In the genomic region with DNA sequence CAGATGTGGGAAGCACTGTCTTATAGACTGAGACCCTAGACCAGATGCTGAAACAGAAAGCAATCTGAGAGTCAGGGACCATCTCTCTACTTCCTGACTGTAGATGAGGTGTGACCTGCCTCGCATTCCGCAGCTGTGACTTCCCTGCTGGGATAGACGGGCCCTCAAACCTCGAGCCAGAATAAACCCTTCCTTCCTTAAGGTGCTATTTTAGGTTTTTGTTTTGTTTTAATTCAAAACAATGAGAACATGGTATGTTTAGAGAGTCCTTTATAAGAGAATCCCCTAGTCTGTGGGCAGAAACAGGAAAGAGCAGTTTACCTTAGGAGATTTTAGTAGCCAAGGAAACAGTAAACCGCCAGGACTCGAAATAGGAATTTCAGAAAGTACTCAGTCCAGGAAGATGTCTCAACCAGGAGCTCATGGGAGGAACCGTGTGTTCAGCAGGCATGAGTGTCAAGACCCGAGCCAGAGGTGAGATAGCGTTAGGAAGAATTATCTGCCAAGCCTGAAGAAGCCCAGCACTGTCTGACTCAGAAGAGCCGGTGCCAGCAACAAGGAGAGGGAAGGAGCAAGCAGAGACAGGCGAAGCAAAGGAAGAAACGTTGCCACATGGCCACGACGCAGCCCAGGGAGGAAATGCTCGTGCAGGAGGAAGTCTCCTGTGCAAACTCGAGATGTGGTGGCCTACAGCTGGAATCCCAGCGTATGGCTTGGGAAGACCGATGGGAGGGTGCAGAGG, we compare ENCODE assay signal across 11 mouse cellular contexts. TPM values are rescaled to one million over a fixed set of nuclear protein-coding genes. Genes with fewer than 3 reads are reported as not detected.
DNase-seq lines count a peak whose midpoint lies in the region; ATAC-seq and TF ChIP-seq lines count a peak whose summit lies in the region.
"Had no signal": no experiment of that assay in that cellular context is flagged by ENCODE, and none has a peak within 500 bp of the region (broad histone marks: within the 10 kb centered on the region; RNA-seq: fewer than 3 reads in every experiment).

No protein-coding gene starts in this region.

- 54% methylated on average over 18 of the region's 18 CpGs for WGBS in embryonic facial prominence, embryonic 14.5 days
- 77% methylated on average over 18 of the region's 18 CpGs for WGBS in embryonic facial prominence, embryonic 10.5 days
- 42% methylated on average over 18 of the region's 18 CpGs for WGBS in liver, embryonic 11.5 days
- WGBS in liver, postnatal 0 days (ENCODE audit: insufficient replicate concordance): 37% methylated on average over 18 of the region's 18 CpGs
- 54% methylated on average over 18 of the region's 18 CpGs for WGBS in stomach, embryonic 16.5 days

- H3K9me3 ChIP-seq in embryonic facial prominence, embryonic 14.5 days (ENCODE audit: control insufficient read depth, low read length): no peaks in the 10 kb centered on the region
- no peaks in the 10 kb centered on the region for H3K9me3 ChIP-seq in embryonic facial prominence, embryonic 10.5 days
- H3K9me3 ChIP-seq in liver, embryonic 11.5 days (ENCODE audit: control insufficient read depth, low read length): no peaks in the 10 kb centered on the region
- H3K9me3 ChIP-seq in liver, postnatal 0 days (ENCODE audit: low read length): no peaks in the 10 kb centered on the region
- no peaks in the 10 kb centered on the region for H3K9me3 ChIP-seq in stomach, embryonic 16.5 days (replicated peaks; ENCODE audit: control insufficient read depth, low read length)

- peak; percentile 66 for ATAC-seq in embryonic facial prominence, embryonic 14.5 days (ENCODE audit: low read depth)
- ATAC-seq in liver, embryonic 11.5 days (replicated peaks; ENCODE audit: low FRiP score): no peak
- no peak for ATAC-seq in liver, postnatal 0 days
- ATAC-seq in stomach, embryonic 16.5 days (ENCODE audit: insufficient read depth, low FRiP score): no peak

- H3K27me3 ChIP-seq in embryonic facial prominence, embryonic 14.5 days (replicated peaks; ENCODE audit: control insufficient read depth, insufficient read depth, low read length): no peaks in the 10 kb centered on the region
- no peaks in the 10 kb centered on the region for H3K27me3 ChIP-seq in embryonic facial prominence, embryonic 10.5 days (replicated peaks; ENCODE audit: low read depth, poor library complexity, severe bottlenecking)
- H3K27me3 ChIP-seq in liver, embryonic 11.5 days (replicated peaks; ENCODE audit: control insufficient read depth, insufficient read depth, low read length): no peaks in the 10 kb centered on the region
- no peaks in the 10 kb centered on the region for H3K27me3 ChIP-seq in liver, postnatal 0 days (ENCODE audit: insufficient read depth, low read length)
- H3K27me3 ChIP-seq in stomach, embryonic 16.5 days (ENCODE audit: control insufficient read depth, insufficient read depth, low read length): no peaks in the 10 kb centered on the region

- no peaks in the 10 kb centered on the region; the same call in 1 of the 2 replicates for H3K4me1 ChIP-seq in embryonic facial prominence, embryonic 14.5 days (ENCODE audit: control insufficient read depth, insufficient read depth, low read length)
- H3K4me1 ChIP-seq in embryonic facial prominence, embryonic 10.5 days: 0 out of 2 replicates have a peak, but pooled peaks cover 3% of the 10 kb centered on the region
- no peaks in the 10 kb centered on the region for H3K4me1 ChIP-seq in liver, embryonic 11.5 days (replicated peaks; ENCODE audit: control insufficient read depth, insufficient read depth, low read length)
- peaks cover 12% of the 10 kb centered on the region for H3K4me1 ChIP-seq in liver, postnatal 0 days (ENCODE audit: insufficient read depth)
- no peaks in the 10 kb centered on the region for H3K4me1 ChIP-seq in stomach, embryonic 16.5 days (ENCODE audit: control insufficient read depth, insufficient read depth, low read length)

- H3K4me2 ChIP-seq in embryonic facial prominence, embryonic 14.5 days (ENCODE audit: low read depth, low read length): no peak overlapping the region
- H3K4me2 ChIP-seq in liver, embryonic 11.5 days: no peak overlapping the region
- H3K4me2 ChIP-seq in liver, postnatal 0 days (ENCODE audit: low read depth, low read length): no peak overlapping the region
- H3K4me2 ChIP-seq in stomach, embryonic 16.5 days (ENCODE audit: low read depth, low read length): no peak overlapping the region
- H3K4me2 ChIP-seq: midbrain, embryonic 11.5 days had no signal

- H3K9ac ChIP-seq in embryonic facial prominence, embryonic 14.5 days (ENCODE audit: low read depth, low read length): no peak overlapping the region
- no peak overlapping the region for H3K9ac ChIP-seq in liver, embryonic 11.5 days (ENCODE audit: low read depth, low read length)
- no peak overlapping the region for H3K9ac ChIP-seq in liver, postnatal 0 days (replicated peaks)
- H3K9ac ChIP-seq in stomach, embryonic 16.5 days (ENCODE audit: low read length): no peak overlapping the region

- peak; percentile 34 for DNase-seq in embryonic facial prominence, embryonic 14.5 days (ENCODE audit: low spot score)
- DNase-seq in embryonic facial prominence, embryonic 10.5 days (ENCODE audit: low spot score): no peak
- peak; percentile 24 for DNase-seq in liver
- DNase-seq in liver, embryonic 11.5 days (ENCODE audit: low spot score): no peak
- peak; percentile 32 for DNase-seq in liver, postnatal 0 days
- DNase-seq in ovary, adult 18-20 months (ENCODE audit: low spot score): no peak
- DNase-seq in ovary, postnatal 36 days (ENCODE audit: low spot score): no peak
- DNase-seq: kidney, adult 8-10 months had no signal

- no peak for TF ChIP-seq CTCF in liver, postnatal 0 days (IDR thresholded peaks at IDR 0.05; ENCODE audit: low read depth)

- no peak overlapping the region for H3K4me3 ChIP-seq in embryonic facial prominence, embryonic 14.5 days (ENCODE audit: low read depth, low read length)
- H3K4me3 ChIP-seq in embryonic facial prominence, embryonic 10.5 days: no peak overlapping the region
- H3K4me3 ChIP-seq in liver, embryonic 11.5 days (ENCODE audit: low read depth, low read length): no peak overlapping the region
- no peak overlapping the region for H3K4me3 ChIP-seq in liver, postnatal 0 days (ENCODE audit: low read depth, low read length)
- no peak overlapping the region for H3K4me3 ChIP-seq in stomach, embryonic 16.5 days (replicated peaks; ENCODE audit: low read length)

- TF ChIP-seq EP300 in liver, postnatal 0 days (IDR thresholded peaks at IDR 0.05; ENCODE audit: low read depth): no peak

- H3K27ac ChIP-seq in embryonic facial prominence, embryonic 14.5 days (replicated peaks; ENCODE audit: low read depth, low read length): no peak overlapping the region
- no peak overlapping the region for H3K27ac ChIP-seq in embryonic facial prominence, embryonic 10.5 days (replicated peaks)
- H3K27ac ChIP-seq in liver, embryonic 11.5 days (ENCODE audit: low read depth, low read length): no peak overlapping the region
- peak overlapping the region; percentile 48; the same call in 1 of the 2 replicates for H3K27ac ChIP-seq in liver, postnatal 0 days (ENCODE audit: low read depth)
- peak overlapping the region; percentile 53; the same call in 1 of the 2 replicates for H3K27ac ChIP-seq in stomach, embryonic 16.5 days (ENCODE audit: low read length)

- no peaks in the 10 kb centered on the region for H3K36me3 ChIP-seq in embryonic facial prominence, embryonic 14.5 days (ENCODE audit: control insufficient read depth, insufficient read depth, low read length)
- no peaks in the 10 kb centered on the region for H3K36me3 ChIP-seq in embryonic facial prominence, embryonic 10.5 days (replicated peaks)
- no peaks in the 10 kb centered on the region for H3K36me3 ChIP-seq in liver, embryonic 11.5 days (ENCODE audit: control insufficient read depth, insufficient read depth, low read length)
- no peaks in the 10 kb centered on the region for H3K36me3 ChIP-seq in liver, postnatal 0 days (replicated peaks; ENCODE audit: insufficient read depth, low read length)
- no peaks in the 10 kb centered on the region for H3K36me3 ChIP-seq in stomach, embryonic 16.5 days (ENCODE audit: control insufficient read depth, insufficient read depth, low read length)

RNA-seq across cellular contexts. Expression of a gene that starts 24.8 kb away (rescaled TPM):
- not detected in 2 replicates for polyA plus RNA-seq in embryonic facial prominence, embryonic 14.5 days (2014; fragmentation: Nextera tagmentation; extraction: Ambion mirVana)
- polyA plus RNA-seq in embryonic facial prominence, embryonic 10.5 days (2016; fragmentation: Nextera tagmentation; extraction: Ambion mirVana): not detected in 2 replicates
- polyA plus RNA-seq in liver, embryonic 11.5 days (2014; fragmentation: Nextera tagmentation; extraction: Ambion mirVana): not detected in 2 replicates
- polyA plus RNA-seq in liver, postnatal 0 days (2015; fragmentation: Nextera tagmentation; extraction: Ambion mirVana): not detected in 2 replicates
- not detected in 2 replicates for polyA plus RNA-seq in stomach, embryonic 16.5 days (2015; fragmentation: Nextera tagmentation; extraction: Ambion mirVana)
- polyA plus RNA-seq: forebrain, embryonic 11.5 days; midbrain, embryonic 11.5 days had no signal

RNA-seq across cellular contexts. Expression of a gene that starts 27.6 kb away (rescaled TPM):
- 0.11 TPM in 1 of 2 replicates, not detected in the other for polyA plus RNA-seq in embryonic facial prominence, embryonic 14.5 days (2014; fragmentation: Nextera tagmentation; extraction: Ambion mirVana)
- polyA plus RNA-seq in embryonic facial prominence, embryonic 10.5 days (2016; fragmentation: Nextera tagmentation; extraction: Ambion mirVana): 0.25 TPM in 1 of 2 replicates, not detected in the other
- 0.12 TPM in 1 of 2 replicates, not detected in the other for polyA plus RNA-seq in liver, embryonic 11.5 days (2014; fragmentation: Nextera tagmentation; extraction: Ambion mirVana)
- polyA plus RNA-seq in liver, postnatal 0 days (2015; fragmentation: Nextera tagmentation; extraction: Ambion mirVana): not detected in 2 replicates
- polyA plus RNA-seq in stomach, embryonic 16.5 days (2015; fragmentation: Nextera tagmentation; extraction: Ambion mirVana): 19.1 and 21.3 TPM in 2 replicates

RNA-seq across cellular contexts. Expression of a gene that starts 43.4 kb away (rescaled TPM):
- 41.9 and 42.4 TPM in 2 replicates for polyA plus RNA-seq in embryonic facial prominence, embryonic 14.5 days (2014; fragmentation: Nextera tagmentation; extraction: Ambion mirVana)
- 32.3 and 35.4 TPM in 2 replicates for polyA plus RNA-seq in embryonic facial prominence, embryonic 10.5 days (2016; fragmentation: Nextera tagmentation; extraction: Ambion mirVana)
- 47.6 and 58.7 TPM in 2 replicates for polyA plus RNA-seq in liver, embryonic 11.5 days (2014; fragmentation: Nextera tagmentation; extraction: Ambion mirVana)
- 12.2 and 14.2 TPM in 2 replicates for polyA plus RNA-seq in liver, postnatal 0 days (2015; fragmentation: Nextera tagmentation; extraction: Ambion mirVana)
- polyA plus RNA-seq in stomach, embryonic 16.5 days (2015; fragmentation: Nextera tagmentation; extraction: Ambion mirVana): 17.0 and 21.6 TPM in 2 replicates

Comparison
In these comparisons a context has a peak if more than half of its experiments do, and no peak if none do; other contexts are left out.
1. DNase-seq: peak in embryonic facial prominence, embryonic 14.5 days (single experiment), liver (single experiment) and liver, postnatal 0 days (single experiment); none in embryonic facial prominence, embryonic 10.5 days (single experiment), liver, embryonic 11.5 days (single experiment), ovary, adult 18-20 months (single experiment) and ovary, postnatal 36 days (single experiment).
2. H3K27ac ChIP-seq: peak in liver, postnatal 0 days (single experiment) and stomach, embryonic 16.5 days (single experiment); none in embryonic facial prominence, embryonic 14.5 days (single experiment), embryonic facial prominence, embryonic 10.5 days (single experiment) and liver, embryonic 11.5 days (single experiment).
3. RNA of a gene that starts 27.6 kb away (polyA plus RNA-seq): 19.1 to 21.3 TPM in stomach, embryonic 16.5 days; 0.25 TPM in embryonic facial prominence, embryonic 10.5 days, 0.11 TPM in embryonic facial prominence, embryonic 14.5 days, 0.12 TPM in liver, embryonic 11.5 days and not detected in liver, postnatal 0 days; every median in the first group is over 10 times any median in the second.